Mouse (Mus musculus): ENCODE measurements around the gene Cavin1.

DNA sequence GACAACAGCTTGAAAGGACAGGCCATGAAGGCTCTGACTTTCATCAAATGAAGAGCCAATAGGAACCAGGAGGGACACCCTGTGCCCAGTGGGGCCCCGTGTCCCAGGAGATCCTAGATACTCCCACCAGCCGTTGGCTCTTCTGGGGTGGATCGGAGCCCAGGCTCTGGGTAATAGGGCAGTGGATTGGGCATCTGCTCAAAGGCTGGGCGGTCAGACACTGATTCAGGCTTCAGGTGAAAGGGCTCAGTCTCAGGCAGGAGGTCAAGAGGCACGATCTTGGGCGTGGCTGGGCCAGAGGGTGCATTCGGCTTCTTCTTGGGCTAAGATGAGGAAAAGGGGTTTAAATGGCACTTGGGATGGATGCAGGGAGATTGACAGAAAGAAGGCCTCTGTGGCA is 6.5 kb downstream of the Cavin1 start:
- TF ChIP-seq CTCF (IDR thresholded peaks at IDR 0.05; ENCODE audit: insufficient read depth, low read depth, low read length) (no peak), POLR2A (IDR thresholded peaks at IDR 0.05; ENCODE audit: insufficient read depth, low read depth, low read length) (no peak)

All from olfactory bulb, adult 2 months (tissue).